Mouse (Mus musculus) Patski (cell line): ENCODE measurements around the gene Whamm. TPM values are rescaled to one million over a fixed set of nuclear protein-coding genes. Genes with fewer than 3 reads are reported as not detected.

ENCODE experiments used
- ATAC-seq: fragments of 100-300 bp; one replicate; pipeline ENCODE4 v1.8.0; 2021
- CTCF ChIA-PET: fragments of 350-600 bp; sonication (Branson Sonifier 250); formaldehyde crosslinking; loops from one replicate; lab custom pipeline; 2022; ENCODE audit warnings: inconsistent platforms; lab: Charles Lee
- POLR2A ChIA-PET: fragments of 350-600 bp; sonication (Branson Sonifier 250); formaldehyde crosslinking; loops from one replicate; lab custom pipeline; 2022; ENCODE audit warnings: antibody characterized with exemption, inconsistent platforms; lab: Charles Lee
- DNase-seq: peaks from one replicate; pipeline ENCODE4 v3.0.0-alpha.2; 2011; ENCODE audit warnings: low read depth, low spot score
- H3K27me3 ChIP-seq: fragments of 371-371 bp; one replicate; pipeline ENCODE4 v1.5.1; 2021
- CTCF ChIP-seq: fragments of 100-300 bp; IDR thresholded peaks from one replicate; pipeline ENCODE4 v1.5.1; 2021
- in situ Hi-C: fragments of 300-500 bp; cut with MboI; formaldehyde crosslinking; loops from 3 replicates; pipeline ENCODE4 v1.11.1; 2018; ENCODE audit warnings: low pct_unique_long_range_greater_than_20kb, mixed read lengths
- polyA plus RNA-seq: library from polyadenylated mRNA; unstranded; gene quantifications from one replicate; pipeline ENCODE4 v1.2.3, GENCODE M21; 2021

Whamm gene
- polyA plus RNA-seq, 1 experiment from 2014 or later, result 16.2 TPM

- DNase-seq (peak; percentile 1), ATAC-seq (no peak)
- CTCF ChIA-PET, result interaction anchor here (0.9 to 1.0 kb wide), 2 partner anchors 9 to 233 kb away, joined by 3 read pairs; no protein-coding TSS in a partner anchor
- POLR2A ChIA-PET, result interaction anchor here (0.6 kb wide), 1 partner anchor 216 kb away, joined by 3 read pairs; no protein-coding TSS in a partner anchor
- in situ Hi-C loops, result no loop called here
- no peak for TF ChIP-seq CTCF
- no peaks in the 10 kb centered on the region for H3K27me3 ChIP-seq
These were observed 1.7 kb downstream of the Whamm start for GRCm38 (mm10) chr7:81572610-81573268.

DNA sequence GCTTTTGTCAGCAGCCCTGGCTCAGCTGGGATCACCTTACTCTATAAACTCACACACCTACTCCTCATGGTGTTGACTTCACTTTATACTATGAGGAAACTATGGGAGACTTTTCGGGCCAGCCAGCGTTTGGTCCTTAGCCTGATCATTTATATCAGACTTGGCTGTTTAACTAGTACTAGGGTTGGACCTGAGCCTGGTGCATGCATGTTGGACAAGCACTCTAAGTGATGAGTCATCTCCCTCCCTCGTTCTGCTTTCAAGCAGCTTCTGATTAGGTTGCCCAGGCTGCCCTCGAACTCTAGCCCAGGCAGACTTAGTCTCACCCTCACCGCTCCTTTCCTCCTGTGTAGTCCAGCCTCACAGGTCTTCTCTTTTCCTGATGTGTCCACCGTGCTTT lies 2.3 kb downstream of the Whamm start:
- POLR2A ChIA-PET, result no interaction called here
- DNase-seq (no peak), ATAC-seq (no peak)
- no peak for TF ChIP-seq CTCF
- in situ Hi-C loops, result no loop called here
- no peaks in the 10 kb centered on the region for H3K27me3 ChIP-seq
- CTCF ChIA-PET, result interaction anchor here (0.9 kb wide), 1 partner anchor 232 kb away, joined by 3 read pairs; no protein-coding TSS in a partner anchor

DNA sequence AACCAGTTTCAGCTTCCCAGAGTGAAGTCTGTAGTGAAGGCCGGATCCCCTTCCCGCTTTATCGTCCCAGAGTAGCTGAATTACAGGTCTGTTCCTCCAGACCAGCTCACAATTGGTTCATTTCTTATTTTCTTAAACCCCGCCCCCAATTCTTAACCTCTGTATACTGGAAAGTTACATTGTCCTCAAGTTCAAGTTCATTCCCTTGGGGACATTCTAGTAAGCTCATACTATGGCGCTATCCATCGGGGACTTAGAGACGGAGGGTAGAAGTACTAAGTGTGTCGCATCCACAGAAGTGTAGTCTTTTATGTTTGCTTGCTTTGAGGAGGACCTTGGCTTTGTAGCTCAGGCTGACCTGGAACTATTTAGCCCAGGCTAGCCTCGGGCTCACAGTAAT lies 2.8 kb downstream of the Whamm start:
- DNase-seq, result no peak
- CTCF ChIA-PET, result interaction anchor here (0.9 kb wide), 1 partner anchor 232 kb away, joined by 3 read pairs; no protein-coding TSS in a partner anchor
- in situ Hi-C loops, result no loop called here
- no peaks in the 10 kb centered on the region for H3K27me3 ChIP-seq
- TF ChIP-seq CTCF, result no peak
- POLR2A ChIA-PET, result no interaction called here
- no peak for ATAC-seq

DNA sequence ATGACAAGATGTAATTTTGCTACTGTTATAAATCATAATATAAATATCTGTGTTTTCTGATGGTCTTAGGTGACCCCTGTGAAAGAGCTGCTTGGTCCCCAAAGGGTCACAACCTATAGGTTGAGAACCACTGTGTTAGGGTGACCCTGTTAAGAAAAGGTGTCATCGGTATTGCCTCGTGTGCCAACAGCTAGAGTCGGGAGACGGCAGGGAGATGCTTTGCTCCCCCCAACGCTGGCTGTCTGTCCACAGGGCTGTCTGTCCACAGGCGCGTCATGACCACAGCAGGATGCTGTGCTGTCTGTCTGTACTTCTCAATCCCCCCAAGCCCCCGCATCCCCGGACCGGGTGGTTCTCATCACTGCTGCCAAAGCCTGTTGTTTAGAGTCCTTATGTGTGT lies 4.5 kb downstream of the Whamm start:
- POLR2A ChIA-PET, result no interaction called here
- CTCF ChIA-PET, result interaction anchor here (1.5 kb wide), 1 partner anchor 17 kb away, joined by 3 read pairs; no protein-coding TSS in a partner anchor
- ATAC-seq (no peak), DNase-seq (no peak)
- in situ Hi-C loops, result no loop called here
- no peak for TF ChIP-seq CTCF
- no peaks in the 10 kb centered on the region for H3K27me3 ChIP-seq

DNA sequence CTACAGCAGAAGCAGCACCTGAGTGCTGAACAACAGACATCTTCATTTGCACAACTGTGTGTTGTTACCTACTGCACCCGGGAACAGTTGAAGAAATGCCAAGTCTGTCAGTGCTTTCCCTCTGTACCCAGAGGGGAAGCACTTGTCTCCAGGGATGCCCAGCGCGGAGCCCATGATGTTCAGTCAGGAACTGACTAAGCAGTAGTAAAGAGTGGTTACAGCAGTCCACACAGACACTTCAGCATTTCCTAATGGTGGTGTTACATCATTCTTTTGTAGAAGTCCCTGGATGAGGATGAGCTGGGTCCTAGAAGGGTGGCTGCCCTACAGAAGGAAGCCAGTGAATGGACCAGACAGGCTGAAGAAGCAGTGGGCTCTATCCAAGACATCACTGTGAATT lies 6.8 kb downstream of the Whamm start:
- POLR2A ChIA-PET, result no interaction called here
- ATAC-seq, result no peak
- no peaks in the 10 kb centered on the region for H3K27me3 ChIP-seq
- DNase-seq, result no peak
- no peak for TF ChIP-seq CTCF
- CTCF ChIA-PET, result interaction anchor here (1.2 kb wide), 1 partner anchor 10 kb away, joined by 3 read pairs; no protein-coding TSS in a partner anchor
- in situ Hi-C loops, result no loop called here

GRCm38 (mm10) chr7:81578413-81578812 lies 7.3 kb downstream of the Whamm start:
- TF ChIP-seq CTCF, result no peak
- no peak for DNase-seq
- POLR2A ChIA-PET, result no interaction called here
- in situ Hi-C loops, result no loop called here
- H3K27me3 ChIP-seq, result no peaks in the 10 kb centered on the region
- CTCF ChIA-PET, result interaction anchor here (1.2 kb wide), 1 partner anchor 10 kb away, joined by 3 read pairs; no protein-coding TSS in a partner anchor
- no peak for ATAC-seq

DNA sequence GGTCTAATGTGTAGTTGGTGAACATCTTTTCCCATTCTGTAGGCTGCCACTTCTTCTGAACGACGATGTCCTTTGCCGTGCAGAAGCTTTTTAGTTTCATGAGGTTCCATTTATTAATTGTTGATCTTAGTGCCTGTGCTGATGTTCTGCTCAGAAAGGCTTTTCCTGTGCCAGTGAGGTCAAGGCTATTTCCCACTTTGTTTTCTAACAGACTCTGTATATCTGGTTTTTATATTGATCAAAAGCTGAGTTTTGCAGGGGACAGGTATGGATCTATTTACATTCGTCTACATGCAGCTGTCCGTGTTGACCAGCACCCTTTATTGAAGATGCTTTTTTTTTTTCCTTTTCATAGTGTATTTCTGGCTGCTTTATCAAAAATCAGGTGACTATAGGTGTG lies 8.2 kb downstream of the Whamm start:
- in situ Hi-C loops, result no loop called here
- POLR2A ChIA-PET, result no interaction called here
- CTCF ChIA-PET, result no interaction called here

GRCm38 (mm10) chr7:81583512-81583911 lies 12.4 kb downstream of the Whamm start:
- POLR2A ChIA-PET, result no interaction called here
- in situ Hi-C loops, result no loop called here
- DNase-seq (no peak), ATAC-seq (no peak)
- no peak for TF ChIP-seq CTCF
- no peaks in the 10 kb centered on the region for H3K27me3 ChIP-seq
- CTCF ChIA-PET, result no interaction called here

More for the DNA sequence above, 8.2 kb downstream of the Whamm start:
- no peaks in the 10 kb centered on the region for H3K27me3 ChIP-seq
- no peak for ATAC-seq
- TF ChIP-seq CTCF, result no peak
- DNase-seq, result no peak

GRCm38 (mm10) chr7:81585326-81585725 lies 14.3 kb downstream of the Whamm start:
- in situ Hi-C loops, result no loop called here
- TF ChIP-seq CTCF, result no peak
- ChIA-PET CTCF (no interaction called here), POLR2A (no interaction called here)
- H3K27me3 ChIP-seq, result no peaks in the 10 kb centered on the region
- DNase-seq (no peak), ATAC-seq (no peak)

DNA sequence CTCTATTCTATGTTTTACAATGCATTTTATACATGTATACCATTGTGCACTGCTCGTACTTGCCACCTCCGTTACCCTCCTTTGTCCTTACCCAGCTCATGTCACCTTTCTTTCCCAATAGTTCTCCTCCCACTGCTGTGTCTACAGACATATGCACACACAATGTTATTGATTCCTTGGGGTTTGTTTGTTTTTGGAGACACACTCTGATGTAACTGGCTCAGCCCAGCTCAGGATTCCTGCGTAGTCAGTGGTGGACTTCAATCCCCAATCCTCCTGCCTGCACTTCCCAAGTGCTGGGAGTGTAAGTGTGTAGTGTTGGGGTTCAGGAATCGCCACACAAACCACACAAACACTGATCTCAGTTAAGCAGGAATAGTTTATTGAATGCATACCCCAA lies 16.2 kb downstream of the Whamm start:
- no peak for ATAC-seq
- in situ Hi-C loops, result no loop called here
- no peaks in the 10 kb centered on the region for H3K27me3 ChIP-seq
- ChIA-PET CTCF (interaction anchor here (1.1 to 1.4 kb wide), 2 partner anchors 13 to 25 kb away, joined by 3 to 4 read pairs; no protein-coding TSS in a partner anchor), POLR2A (no interaction called here)
- no peak for TF ChIP-seq CTCF
- no peak for DNase-seq

GRCm38 (mm10) chr7:81592686-81593085 lies 21.6 kb downstream of the Whamm start:
- DNase-seq (no peak), ATAC-seq (no peak)
- no peak for TF ChIP-seq CTCF
- in situ Hi-C loops, result no loop called here
- ChIA-PET CTCF (interaction anchor here (1.1 kb wide), 1 partner anchor 9 kb away, joined by 3 read pairs; no protein-coding TSS in a partner anchor), POLR2A (interaction anchor here (1.0 kb wide), 1 partner anchor 12 kb away, joined by 3 read pairs; no protein-coding TSS in a partner anchor)
- H3K27me3 ChIP-seq, result no peaks in the 10 kb centered on the region
